Mouse (Mus musculus) kidney, adult 8-10 months (tissue): ENCODE measurements at regions not wholly inside any gene's neighbourhood (a gene's known extent, or its start where the extent isn't known, plus 50 kb on each side); places are given as distances from the start of the nearest gene placed in this dataset.
A peak's percentile ranks its signal among the peaks of the same experiment; 100 is the strongest.

Experiments
- DNase-seq, 2 experiments: peaks; one replicate each; pipeline ENCODE4 v3.0.0; 2022

- no peak for DNase-seq
Measured at GRCm38 (mm10) chr10:65244527-65244926, 1154.5 kb upstream of the Lrrtm3 start.

DNA sequence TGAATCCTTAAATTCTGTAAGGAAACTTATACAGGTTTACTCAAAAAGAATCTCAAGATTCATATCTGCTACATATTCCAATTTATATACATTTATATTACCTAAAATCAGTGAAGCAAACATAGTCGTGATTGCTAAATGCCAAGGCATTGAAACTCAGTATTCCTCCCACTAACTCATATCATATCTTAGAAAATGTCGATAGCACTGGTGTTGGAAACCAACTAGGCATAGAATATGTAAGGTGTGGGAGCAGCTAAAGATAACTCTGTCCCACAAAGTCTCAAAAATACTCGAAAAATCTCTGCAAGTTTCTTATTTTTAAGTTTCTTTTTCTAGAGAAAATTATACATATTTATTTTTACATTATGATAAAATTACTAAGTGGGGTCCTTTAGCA, 1134.1 kb upstream of the Lrrtm3 start:
- no peak for DNase-seq

GRCm38 (mm10) chr10:65221181-65221580, 1131.1 kb upstream of the Lrrtm3 start:
- DNase-seq: no peak

DNA sequence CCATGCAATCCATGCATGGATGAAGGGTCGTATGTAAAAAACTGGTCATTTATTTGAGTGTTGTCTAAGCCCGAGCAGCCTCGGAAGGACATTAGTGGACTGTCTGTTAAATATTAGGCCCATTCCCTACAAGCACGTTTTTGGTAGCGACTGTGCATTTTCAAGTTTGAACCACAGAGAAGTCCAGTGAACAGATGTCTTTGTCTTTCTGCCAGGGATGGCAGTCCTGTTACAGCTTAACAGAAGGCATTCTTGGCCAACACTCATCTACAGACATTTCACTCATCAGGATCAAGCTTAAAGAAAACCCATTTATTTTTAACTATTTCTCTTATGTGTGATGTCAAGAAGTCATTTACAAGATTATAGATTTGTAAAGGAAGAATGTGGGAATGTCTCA, 1129.2 kb upstream of the Lrrtm3 start:
- DNase-seq: no peak

DNA sequence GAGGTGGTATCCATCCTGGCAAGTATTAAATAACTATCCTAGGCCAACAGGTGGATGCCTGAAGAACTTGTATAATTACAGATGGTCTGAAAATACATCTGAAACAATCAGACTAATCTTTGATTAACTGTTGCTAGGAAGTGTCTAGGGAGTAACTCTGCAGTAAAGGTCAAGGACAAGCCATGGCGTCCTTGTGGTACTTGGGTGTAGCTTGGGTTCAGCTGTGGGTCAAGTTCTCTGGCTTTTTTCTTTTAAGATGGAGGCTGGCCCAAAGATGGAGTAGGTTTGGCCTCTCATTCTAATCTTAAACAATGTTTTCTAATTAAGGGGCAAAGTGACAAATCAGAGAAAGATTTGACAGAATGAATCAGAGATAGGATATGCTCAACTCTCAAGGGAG, 1126.1 kb upstream of the Lrrtm3 start:
- no peak for DNase-seq

DNA sequence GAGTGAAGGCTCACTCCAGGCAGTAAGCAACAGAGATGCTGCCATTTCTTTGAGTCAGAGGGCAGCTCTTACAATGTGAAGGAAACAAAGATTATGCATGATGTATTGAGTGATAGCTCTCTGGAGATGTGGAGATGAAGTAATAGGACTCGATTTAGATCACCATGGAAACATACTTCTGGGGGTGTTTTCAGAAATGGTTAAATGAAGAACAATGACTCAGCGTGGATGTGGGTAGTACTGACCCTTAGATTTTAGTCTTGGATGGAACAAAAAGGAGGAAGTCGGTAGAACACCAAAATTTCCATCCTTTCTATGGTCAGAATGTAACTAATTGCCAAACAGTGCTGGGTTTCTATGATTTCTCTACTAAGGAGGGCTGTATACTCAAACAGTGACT, 1125.1 kb upstream of the Lrrtm3 start:
- no peak for DNase-seq

- no peak for DNase-seq
Measured at GRCm38 (mm10) chr10:65183659-65184058, 1093.6 kb upstream of the Lrrtm3 start.

DNA sequence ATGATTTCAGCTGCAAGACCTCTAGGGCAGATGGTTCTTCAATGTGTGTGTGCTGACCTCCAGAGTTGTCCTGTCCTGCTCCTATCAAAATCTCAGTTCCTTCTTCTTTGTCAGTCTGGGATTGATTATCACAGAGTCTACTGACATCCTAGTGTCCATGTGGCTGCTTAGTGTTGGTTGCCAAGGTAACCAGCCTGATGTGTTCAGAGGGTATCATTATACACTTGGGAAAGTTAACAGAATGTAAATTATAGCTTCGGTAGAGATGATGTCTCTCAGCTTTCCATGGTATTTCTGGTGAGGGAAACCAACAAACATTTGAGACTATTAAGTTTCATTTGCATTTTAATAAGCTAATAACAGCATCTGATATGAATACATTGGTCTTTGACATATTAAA, 1092.5 kb upstream of the Lrrtm3 start:
- no peak for DNase-seq

GRCm38 (mm10) chr10:65179101-65179500, 1089.0 kb upstream of the Lrrtm3 start:
- DNase-seq: no peak

DNA sequence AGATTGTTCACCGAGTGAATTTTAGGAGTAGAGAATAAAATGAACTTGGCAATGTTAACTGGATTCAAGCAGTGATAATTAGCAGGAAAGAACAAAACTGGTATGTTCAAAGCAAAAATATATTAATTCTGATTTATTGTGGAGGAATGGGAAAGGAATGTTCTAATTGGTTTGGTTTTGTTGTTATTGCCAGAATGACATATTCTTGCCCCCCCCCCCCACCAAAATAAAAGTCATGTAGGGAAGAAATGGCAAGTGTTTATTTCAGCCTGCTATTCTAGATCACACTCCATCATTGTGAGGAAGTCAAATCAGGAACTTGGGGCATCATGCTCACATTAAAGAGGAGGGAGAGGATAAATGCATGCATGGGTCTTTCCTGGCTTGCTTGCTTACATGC, 1064.1 kb upstream of the Lrrtm3 start:
- DNase-seq: no peak

DNA sequence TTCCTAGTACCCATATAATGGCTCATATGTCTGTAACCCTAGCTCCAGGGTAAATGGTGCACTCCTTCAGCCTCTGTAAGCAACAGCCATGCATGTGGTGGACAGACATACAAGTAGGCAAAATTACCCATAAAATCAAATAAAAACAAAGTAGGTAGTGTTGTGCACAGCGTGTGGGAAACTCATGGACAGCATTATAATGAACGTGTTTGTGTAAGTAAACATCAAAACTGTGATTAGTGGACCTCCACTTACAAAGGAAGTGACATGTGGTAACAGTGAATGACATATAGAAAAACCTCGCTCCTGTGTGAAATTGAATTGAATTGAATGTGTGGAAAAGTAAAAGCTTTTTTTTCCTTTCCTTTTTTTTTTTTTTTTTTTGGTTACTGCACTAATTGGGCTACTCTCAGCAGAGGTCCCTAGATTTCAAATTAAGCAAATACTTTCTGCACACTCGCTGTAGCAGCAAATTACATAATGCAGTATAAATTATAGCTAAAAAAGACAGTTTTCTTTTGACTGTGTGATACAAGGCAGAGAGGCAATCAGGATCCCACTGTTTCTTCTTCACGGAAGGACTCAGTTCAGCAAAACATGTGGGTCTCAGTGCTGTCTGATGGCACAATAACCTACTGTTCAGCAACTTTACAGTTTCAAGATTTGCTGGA, 1035.0 kb upstream of the Lrrtm3 start:
- DNase-seq: no peak

- DNase-seq: no peak
Measured at GRCm38 (mm10) chr10:65118212-65118611, 1028.1 kb upstream of the Lrrtm3 start.

GRCm38 (mm10) chr10:65114586-65114985, 1024.5 kb upstream of the Lrrtm3 start:
- DNase-seq: no peak

DNA sequence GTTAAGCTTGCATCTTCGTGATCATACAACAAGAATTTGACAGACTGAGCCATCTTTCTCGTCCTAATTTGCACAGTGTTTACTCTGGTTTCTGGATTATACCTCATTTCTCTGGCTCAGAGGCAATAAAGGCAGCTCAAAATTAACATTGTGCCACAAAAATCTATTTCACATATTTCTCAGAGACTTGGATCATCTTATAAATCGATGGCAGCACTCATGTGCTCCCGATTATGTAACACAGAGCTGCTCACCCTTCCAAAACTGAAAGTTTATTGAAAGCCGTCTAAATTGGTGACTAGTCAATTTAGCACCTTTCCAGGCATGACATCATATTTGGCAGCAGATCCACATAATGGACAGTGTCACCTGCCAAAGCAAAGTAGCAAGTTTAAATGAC, 1020.7 kb upstream of the Lrrtm3 start:
- DNase-seq: peak; percentile 1 to 18

- DNase-seq: no peak
Measured at GRCm38 (mm10) chr10:65107413-65107812, 1017.3 kb upstream of the Lrrtm3 start.

GRCm38 (mm10) chr10:65084446-65084845, 994.4 kb upstream of the Lrrtm3 start:
- DNase-seq: peak; percentile 35 to 50

DNA sequence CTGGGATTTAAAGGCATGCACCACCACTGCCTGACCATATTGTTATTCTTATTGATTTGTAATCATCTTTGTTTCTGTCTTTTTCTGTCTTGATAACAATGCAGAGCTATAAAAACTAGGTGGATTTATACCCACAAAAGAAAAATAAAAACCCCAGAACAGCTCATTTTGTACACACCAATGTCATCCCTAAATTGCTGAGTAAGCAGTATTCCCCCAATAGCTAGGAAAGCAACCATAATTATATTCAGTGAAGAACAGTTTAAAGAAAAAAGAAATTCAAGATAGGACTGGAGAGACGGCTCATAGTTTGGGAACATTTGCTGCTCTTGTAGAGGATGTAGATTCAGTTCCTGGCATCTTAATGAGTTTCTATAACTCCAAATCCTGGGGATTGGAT, 991.6 kb upstream of the Lrrtm3 start:
- no peak for DNase-seq

- DNase-seq: peak; percentile 8 to 36
Measured at GRCm38 (mm10) chr10:65058086-65058485, 968.0 kb upstream of the Lrrtm3 start.
